Mouse (Mus musculus) mature B cell (primary cell): ENCODE results near the gene Amn1.

Experiments
- in situ Hi-C: fragments of 300-500 bp; cut with MboI; formaldehyde crosslinking; loops from 2 replicates; pipeline ENCODE4 v1.14.3; 2019

Gene Amn1

DNA sequence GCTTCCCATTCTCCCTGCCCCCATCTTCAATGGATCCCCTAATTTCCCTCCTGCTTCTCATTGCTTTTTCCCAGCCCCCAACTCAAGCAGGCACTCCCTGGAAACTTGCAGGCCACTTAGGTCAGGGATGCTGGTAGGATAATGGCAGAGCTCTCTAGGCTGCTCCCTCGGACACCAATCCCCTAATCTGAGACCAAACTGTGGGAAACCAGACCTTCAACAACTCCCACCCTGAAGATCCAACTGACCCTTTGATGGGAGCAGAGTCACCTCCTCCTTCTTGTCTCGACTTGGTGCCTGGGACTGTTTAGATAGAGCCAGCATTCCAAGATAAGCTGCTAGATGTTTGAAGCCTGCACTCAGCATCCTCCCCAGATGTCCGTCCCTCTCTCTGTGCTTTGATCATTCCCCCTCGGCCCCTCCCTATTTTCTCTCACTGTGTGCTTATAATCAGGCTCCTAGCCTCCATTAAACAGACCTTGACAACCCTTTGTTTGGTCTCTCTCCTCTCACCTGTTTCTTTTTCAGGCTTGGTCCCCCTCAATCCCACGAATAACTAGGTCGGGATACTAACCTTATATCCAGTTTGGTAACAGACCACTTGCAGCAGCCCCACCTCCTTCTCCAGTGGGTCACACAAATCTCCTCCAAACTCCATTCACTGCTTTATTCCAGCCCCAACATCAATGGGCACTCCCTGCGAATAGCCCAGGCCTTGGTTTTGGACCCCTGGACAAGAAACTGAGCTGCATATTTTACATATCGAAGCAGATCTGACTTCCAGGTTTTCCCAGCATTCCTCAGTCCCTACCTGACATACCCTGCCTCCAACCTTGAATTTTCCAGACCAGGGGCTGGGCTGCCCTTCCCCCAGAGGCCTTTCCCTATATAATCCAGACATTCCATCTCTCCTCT lies 34.1 kb downstream of the Amn1 start:
- in situ Hi-C loops = no loop called here

DNA sequence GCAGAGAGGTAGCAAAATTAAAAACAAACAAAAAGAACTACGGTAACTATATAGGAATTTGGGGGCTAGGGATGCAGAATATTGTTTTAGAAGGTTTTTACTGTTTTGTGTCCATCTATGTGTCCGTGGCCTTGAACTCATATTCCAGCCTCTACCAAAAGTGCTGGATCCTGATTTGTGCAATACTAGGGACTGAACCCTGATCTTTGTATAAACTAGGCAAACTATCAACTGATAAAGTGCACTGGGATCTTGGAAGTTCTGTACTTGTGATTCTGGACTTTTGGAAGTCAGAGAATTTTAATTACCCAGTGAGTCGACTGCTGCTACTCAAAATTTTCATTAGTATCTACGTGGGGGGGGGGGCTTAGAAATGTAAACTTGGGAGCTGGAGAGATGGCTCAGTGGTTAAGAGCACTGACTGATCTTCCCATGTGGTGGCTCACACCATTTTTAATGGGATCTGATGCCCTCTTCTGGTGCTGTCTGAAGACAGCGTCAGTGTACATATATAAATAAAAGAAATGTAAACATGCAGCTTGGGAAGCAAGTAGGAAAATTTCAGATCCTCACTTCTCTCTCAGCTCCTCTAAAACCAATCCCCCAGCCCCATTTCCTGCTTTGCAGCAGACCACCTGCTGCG lies 34.9 kb downstream of the Amn1 start:
- in situ Hi-C loops = no loop called here

DNA sequence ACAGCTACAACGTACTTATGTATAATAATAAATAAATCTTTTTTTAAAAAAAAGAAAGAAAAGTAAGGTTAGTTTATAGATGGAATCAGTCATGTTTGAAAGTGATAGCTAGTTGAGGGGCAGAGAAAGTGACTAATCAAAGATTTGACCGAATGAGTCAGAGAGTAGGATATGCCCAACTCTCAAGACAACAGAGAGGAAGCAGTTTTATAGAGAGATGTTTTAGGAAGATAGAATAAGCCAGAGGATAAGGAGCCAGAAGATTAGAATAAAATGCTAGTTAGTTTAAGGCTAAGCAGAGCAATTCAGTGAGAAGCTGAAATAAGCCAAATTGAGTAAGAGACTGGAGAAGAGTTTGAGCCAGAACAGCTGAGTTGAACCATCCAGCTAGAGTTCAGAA lies 36.4 kb downstream of the Amn1 start:
- in situ Hi-C loops = no loop called here

DNA sequence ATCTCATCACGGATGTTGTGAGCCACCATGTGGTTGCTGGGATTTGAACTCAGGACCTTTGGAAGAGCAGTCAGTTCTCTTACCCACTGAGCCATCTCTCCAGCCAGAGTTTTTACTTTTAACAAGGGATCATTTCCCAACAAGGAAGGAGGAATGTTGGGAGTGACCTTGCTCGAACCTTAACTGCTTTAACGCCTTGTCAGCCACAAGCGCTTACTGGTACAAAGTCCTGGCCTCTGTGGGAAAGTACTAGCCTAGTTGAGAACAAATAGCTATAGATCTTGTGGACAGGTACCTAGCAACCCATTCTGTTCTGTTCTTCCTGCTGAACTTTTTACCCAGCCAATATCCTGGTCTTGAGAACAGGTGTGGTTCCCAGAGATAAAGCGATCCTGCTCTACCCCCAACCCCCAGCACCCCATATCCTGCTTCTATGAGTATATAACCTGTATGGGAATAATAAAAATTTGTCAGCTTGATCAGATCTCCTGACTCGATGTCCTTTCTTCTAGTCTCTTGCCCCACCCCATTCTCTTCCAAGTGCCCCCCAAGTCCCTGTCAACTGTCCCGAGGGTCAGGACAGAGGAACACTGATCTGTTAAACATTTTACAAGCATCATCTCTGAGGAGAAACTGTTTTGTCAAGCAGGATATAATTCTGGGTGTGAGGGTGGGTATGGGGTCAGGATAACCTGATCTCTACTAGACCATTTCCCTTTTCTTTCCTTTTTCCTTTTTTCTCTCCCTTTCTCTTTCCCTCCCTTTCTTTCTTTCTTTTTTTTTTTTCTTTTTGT lies 39.9 kb downstream of the Amn1 start:
- in situ Hi-C loops = no loop called here

DNA sequence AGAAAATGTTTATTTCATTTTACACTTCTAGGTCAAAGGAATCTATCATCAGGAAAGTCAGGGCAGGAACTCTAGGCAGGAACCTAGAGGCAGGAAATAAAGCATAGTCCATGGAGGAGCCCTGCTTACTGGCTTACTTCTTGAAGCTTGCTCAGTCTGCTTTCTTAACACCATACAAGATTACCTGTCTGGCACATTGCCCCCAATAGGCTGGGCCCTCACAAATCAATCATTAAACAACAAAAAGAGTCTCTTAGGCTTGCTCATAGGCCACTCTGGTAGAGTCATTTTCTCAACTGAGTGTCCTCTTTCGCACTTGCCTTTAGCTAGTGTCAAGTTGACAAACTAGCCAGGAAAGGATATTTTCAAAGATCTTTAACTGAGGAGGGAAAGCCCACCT lies 43.4 kb downstream of the Amn1 start:
- in situ Hi-C loops = no loop called here

DNA sequence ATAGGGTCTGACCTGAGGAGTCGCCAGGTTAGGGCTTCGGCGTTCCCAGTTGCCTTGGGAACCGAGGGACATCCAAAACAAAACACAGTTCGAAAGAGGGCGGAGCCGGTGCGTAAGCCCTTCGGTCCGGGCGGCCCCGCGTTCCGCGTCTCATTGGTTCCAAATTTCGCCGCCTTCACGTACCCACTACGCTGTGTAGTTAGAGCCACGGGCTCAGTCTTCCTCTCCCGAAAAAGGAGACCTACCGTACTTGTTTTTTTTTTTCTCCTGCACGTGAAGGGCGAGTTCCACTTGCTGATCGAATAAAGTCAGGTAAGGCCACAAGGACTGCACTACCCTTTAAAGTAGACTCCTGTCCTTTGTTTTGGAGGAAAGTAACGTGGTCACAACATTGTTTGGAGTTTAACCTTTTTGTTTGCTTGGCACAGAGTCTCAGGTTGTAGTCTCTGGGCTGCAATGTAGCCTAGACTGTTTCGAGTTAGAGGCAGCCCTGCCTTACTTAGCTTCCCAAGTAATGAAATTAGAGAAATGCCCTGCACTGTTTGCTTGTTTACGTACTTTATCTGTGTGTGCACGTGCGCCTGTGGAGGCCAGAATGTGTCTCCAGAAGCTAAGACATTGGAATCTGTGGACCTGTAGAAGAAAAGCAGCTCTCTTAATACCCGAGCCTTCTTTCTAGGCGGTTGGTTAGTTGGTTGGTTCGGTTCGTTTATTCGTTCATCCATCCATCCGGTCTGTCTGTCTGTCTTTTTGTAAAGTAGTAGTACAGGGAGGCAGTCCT lies 46.9 kb downstream of the Amn1 start:
- in situ Hi-C loops = no loop called here

DNA sequence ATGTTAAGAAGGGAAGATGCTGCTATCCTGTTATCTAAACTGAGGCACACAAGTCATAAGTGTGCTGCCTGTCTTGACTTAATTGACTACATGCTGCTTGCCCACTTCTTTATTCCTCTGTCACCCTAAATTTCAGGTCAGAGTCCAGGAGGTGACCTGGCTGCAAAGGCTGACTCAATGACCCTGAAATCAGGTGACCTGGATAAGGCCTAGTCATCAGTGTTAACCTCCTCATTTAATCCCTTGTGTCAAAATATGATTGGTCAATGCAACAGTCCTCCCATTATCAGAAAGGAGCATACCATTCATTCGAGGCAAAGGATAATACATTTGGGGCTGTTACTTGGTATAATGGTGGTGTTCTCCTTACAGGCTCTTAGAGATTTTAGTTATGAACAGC lies 49.0 kb downstream of the Amn1 start, which contains the start of gene Etfbkmt:
Gene Etfbkmt, plus strand, starts transcription at position 379 of the 400 bp plus-strand sequence.
- in situ Hi-C loops = loop anchor here (5.0 kb wide), 1 partner anchor 238 kb away; no protein-coding TSS in a partner anchor

DNA sequence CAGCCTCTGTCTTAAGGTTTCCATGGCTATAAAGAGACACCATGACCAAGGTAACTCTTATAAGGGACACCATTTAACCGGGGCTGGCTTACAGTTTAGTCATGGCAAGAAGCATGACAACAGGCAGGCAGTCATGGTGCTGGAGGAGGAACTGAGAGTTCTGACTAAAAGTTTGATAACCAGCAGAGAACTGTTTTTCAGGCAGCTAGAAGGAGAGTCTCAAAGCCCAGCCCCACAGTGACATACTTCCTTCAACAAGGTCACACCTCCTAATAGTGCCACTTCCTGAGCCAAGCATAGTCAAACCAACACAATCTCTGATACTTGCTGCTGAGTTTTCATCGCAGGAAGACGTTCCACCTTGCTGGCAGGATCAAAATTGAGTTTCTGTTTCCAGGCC lies 49.5 kb downstream of the Amn1 start:
- in situ Hi-C loops = loop anchor here (5.0 kb wide), 1 partner anchor 238 kb away; no protein-coding TSS in a partner anchor

DNA sequence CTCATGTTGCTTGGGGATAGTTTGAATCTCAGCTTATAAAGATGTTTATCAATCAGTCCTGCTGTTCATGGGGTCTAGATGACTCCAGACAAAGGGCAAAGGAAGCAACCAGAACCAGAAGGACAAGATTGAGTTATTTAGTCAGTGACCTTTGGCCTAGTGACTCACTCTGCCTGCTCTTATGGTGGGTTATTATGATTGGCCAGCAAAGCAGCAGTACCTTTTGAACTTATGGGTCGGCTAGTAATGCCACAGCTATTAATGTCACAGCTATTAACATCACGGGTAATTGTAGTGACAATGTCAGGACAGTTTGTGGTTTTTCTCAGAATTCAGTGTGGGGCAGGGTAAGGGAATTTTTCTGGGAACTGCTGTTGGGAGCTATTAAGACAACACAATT lies 50.6 kb downstream of the Amn1 start:
- in situ Hi-C loops = loop anchor here (5.0 kb wide), 1 partner anchor 239 kb away; no protein-coding TSS in a partner anchor

DNA sequence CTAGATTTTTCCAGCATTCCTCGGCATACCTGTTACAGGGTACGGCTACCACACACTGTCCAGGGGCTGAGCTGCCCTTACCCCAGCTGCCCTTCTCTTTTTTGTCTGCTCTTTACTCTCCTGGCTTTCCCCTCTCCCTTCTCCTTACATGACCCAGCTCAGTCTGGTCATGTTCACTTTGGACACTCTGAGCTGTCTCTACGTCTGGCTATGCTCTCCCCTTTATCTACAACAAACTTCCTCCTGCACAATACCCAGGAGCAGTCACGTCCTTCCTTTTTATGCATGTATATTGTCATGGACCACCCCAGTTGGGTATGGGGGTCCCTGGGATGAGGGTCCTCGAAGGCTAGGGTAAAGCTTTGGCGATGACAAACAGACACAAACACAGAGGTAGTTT lies 52.9 kb downstream of the Amn1 start:
- in situ Hi-C loops = loop anchor here (5.0 kb wide), 1 partner anchor 242 kb away; no protein-coding TSS in a partner anchor

DNA sequence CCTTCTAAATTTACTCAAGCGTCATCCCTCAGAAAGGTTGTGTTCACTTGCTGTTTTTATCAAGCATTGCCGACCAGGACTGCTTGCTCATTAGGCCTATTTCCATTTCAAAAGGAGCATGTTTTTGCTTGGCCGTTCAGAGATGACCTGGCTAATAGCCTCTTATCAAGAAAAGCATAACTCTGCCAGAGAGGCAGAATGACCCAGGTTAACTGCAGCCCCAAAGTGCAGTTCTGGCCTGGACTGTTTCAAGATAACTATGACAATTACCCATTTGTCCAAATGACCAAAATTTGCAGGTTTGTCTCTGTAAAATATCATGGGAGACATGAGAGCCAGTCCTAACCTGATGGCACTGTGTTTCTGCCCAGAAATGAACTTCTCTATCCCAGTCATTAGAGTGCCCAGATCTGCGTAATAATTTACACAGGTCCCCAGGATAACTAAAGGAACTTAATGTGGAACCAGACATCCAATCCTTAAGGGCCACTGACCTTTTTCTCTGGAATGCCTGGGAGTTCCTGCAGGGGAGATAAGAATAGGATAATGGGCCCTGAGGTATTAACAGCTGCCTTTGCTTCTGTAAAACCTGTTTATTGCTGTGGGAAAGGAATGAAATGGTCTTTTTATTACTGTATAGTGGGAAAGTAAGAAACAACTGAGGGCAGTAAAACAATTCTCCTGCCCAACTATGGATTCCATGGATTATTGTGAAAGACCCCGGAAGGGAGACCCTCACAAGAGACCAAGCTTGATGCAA lies 53.9 kb downstream of the Amn1 start:
- in situ Hi-C loops = loop anchor here (5.0 kb wide), 1 partner anchor 243 kb away; no protein-coding TSS in a partner anchor

DNA sequence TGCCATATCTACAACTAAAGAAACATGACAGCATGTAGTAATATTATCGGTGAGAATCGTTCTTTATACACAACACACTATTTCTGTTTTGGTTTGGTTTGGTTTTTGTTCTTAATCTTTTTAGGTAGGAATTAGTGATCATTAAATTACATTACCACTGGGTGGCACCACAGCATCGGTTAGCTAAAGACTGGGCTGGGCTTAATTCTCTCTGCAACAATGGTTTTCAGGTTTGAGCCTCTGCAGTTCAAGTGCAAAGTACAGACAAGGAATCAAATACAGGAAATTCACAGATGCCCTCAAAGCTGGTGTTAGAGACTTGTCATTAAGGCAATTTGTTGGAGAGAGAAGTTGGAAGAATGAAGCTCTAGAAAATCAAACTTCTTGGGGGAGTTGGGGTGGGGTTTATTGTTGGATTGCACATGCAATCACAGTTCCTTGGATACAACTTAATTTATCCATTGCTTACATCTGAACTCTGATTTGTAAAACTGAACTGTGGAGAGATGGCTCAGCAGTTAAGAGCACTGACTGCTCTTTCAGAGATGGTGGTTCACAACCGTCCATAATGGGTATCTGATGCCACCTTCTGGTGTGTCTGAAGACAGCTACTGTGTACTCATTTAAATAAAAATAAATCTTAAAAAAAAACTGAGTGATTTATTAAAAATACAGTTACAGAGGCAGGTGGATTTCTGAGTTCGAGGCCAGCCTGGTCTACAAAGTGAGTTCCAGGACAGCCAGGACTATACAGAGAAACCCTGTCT lies 56.0 kb downstream of the Amn1 start:
- in situ Hi-C loops = no loop called here

DNA sequence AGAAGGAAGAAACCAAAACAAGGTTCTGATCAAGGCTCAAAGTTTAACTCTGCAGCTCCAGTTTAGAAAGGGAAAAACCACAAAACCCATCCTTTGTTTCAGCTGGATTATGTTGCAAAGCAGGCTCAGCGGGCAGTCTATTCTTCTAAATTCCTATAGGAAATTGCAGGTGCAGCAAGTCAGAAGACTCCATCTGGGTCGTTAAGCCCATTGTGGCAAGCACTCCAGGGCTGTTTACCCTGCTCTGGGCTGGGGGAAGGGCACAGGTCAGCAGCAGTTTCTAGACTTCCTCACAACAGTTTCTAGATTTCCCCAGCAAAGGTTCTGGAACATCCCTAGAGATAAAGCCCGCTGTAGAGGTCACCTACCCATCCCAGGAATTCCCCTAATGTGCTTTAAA lies 57.4 kb downstream of the Amn1 start:
- in situ Hi-C loops = no loop called here

DNA sequence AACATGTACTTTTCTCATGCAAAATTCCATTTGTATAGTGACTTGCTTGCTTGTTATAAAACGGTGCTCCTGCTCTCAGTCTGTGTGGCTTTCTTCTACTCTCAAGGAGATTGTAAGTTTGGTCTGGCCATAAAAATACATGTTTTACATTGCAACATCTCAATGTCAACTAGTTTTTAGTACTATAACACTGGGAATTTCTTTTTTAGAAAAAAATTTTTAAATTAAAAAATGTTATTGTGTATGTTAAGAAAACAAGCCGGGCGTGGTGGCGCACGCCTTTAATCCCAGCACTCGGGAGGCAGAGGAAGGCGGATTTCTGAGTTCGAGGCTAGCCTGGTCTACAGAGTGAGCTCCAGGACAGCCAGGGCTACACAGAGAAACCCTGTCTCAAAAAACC lies 58.6 kb downstream of the Amn1 start, which contains the start of gene Gm10203:
Gene Gm10203, plus strand, starts transcription at position 301 of the 400 bp plus-strand sequence.
- in situ Hi-C loops = loop anchor here (5.0 kb wide), 1 partner anchor 73 kb away; no protein-coding TSS in a partner anchor

DNA sequence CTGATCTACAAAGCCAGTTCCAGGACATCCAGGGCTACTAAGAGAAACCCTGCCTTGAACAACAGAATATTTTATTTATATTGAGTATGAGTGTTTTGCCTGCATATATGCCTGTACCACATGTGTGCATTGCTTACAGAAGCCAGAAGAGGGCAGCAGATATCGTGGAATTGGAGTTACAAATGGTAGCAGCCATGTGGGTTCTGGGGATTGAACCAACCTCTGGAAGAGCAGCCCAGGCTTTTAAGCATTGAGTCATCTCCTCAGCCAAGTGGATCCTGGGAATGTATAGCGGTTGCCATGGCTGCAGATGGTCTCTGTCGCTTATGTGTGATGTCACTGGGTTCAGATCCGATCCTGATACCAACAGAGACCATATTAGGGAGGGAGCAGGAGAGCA lies 61.8 kb downstream of the Amn1 start:
- in situ Hi-C loops = loop anchor here (5.0 kb wide), 1 partner anchor 69 kb away; no protein-coding TSS in a partner anchor

DNA sequence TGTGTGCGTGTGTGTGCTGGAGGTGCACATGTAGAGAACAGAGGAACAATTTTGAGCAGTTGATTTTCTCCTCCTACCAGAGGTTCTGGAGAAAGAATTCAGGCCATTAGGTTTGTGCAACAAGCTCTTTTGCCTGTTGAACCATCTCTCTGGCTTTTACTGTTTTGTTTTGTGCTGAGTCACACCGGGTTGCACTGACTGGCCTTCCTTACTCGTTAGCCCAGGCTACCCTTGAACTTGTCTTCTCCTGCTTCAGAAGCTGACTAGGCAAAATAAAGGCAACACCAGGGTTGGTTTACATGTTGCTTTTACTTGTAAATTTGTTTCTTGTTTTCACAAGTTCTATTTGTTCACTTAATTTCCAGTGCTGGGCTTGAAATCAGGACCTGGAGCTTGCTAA lies 65.5 kb downstream of the Amn1 start:
- in situ Hi-C loops = no loop called here

DNA sequence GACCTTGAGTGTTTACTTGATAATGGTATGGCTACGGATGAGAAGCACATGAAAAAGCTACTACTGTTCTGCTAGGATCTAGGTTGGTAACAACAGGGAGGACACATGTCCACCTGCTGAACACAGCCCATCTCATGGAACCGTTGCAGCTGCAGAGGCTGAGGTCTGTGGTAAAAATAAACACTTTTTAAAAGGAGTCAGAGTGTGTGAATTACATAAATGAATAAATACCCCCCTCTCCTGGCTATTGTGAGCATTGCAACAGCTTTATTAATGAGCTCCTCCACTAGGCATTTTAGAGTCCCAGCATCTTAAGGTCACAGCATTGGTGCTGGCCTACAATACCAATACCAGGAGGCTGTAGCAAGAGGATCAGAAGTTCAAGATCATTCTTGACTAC lies 68.7 kb downstream of the Amn1 start:
- in situ Hi-C loops = no loop called here

DNA sequence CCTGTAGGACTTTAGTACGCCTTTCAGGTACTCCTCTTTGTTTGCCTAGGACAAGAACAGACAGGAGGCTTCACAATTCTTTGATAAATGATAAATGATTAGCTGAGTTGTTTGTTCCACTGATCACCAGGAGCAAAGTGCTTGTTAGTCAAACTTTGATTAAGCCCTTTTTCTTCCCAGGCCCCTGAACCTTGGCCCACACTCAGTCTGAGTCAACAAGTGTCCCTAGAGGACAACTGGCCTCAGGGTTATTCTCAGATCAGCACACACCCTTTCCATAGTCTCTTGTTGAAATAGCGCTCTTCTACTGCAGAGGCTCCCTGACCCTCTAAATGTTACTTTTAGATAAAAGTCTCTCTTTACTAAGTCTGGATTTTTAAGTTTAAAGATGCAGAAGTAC lies 69.6 kb downstream of the Amn1 start:
- in situ Hi-C loops = no loop called here

DNA sequence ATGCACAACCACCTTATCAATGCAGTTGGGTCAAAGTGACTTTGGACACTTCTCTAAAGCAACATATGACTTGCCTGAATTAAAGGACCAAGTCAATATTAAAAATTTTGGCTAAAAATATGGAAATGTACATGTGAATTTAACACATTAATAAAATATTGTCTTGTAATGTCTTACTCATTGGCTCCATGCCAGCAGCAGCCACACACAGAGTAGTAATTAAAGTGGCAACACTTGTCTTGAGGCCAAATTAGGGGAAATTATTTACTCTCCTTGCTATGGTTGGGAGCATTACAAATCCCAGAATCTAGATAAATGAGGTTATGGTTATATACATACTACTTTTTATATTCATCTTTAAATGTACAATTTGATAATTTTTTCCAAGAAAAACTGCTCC lies 71.5 kb downstream of the Amn1 start:
- in situ Hi-C loops = no loop called here

DNA sequence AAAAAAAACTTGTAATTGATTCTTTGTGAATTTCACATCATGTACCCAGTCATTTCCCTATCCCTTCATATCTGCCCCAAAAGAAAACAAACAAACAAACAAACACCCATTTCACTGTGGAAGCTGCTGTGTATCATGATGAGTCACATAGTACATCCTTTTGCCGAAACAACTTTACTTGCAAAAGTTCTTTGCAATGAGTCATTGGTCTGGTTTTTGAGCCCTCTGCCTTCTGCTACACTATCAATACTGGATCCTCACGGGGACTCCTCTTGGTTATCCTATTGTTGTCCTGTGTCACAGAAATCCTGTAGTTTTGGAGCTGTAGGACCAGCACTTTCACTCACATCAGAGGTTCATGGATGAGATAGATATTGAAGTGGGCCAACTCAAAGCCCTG lies 79.6 kb downstream of the Amn1 start:
- in situ Hi-C loops = no loop called here
